Mouse (Mus musculus): ENCODE measurements around the gene Efcc1. TPM values are rescaled to one million over a fixed set of nuclear protein-coding genes. Genes with fewer than 3 reads are reported as not detected.

Gene Efcc1
- total and polyA plus RNA-seq, 2 experiments from 2014 or later = 0.75 TPM; not detected in 1

GRCm38 (mm10) chr6:87791826-87792225 lies 61.2 kb downstream of the Efcc1 start:
- DNase-seq (ENCODE audit: low spot score) (no peak), ATAC-seq (ENCODE audit: insufficient read depth, low read depth) (no peak)
- Histone ChIP-seq H3K36me3 (replicated peaks; ENCODE audit: control insufficient read depth, insufficient read depth, low read length) (peaks cover 11% of the 10 kb centered on the region), H3K9ac (replicated peaks; ENCODE audit: low read depth, low read length) (no peak overlapping the region), H3K27ac (ENCODE audit: low read depth) (no peak overlapping the region), H3K9me3 (replicated peaks; ENCODE audit: control insufficient read depth, low read length) (no peaks in the 10 kb centered on the region), H3K4me2 (ENCODE audit: low read depth, low read length) (no peak overlapping the region), H3K4me1 (ENCODE audit: control insufficient read depth, insufficient read depth) (peaks cover 8% of the 10 kb centered on the region), H3K4me3 (ENCODE audit: low read depth, low read length) (no peak overlapping the region), H3K27me3 (ENCODE audit: control insufficient read depth, insufficient read depth, low read length) (no peaks in the 10 kb centered on the region)
- TF ChIP-seq EP300 (IDR thresholded peaks at IDR 0.05; ENCODE audit: low read depth) = no peak
- TF ChIP-seq CTCF (IDR thresholded peaks at IDR 0.05; ENCODE audit: low read depth) = no peak
- WGBS = 89% methylated on average over 5 of the region's 5 CpGs

GRCm38 (mm10) chr6:87793821-87794510 lies 63.3 kb downstream of the Efcc1 start:
- Histone ChIP-seq H3K9me3 (replicated peaks; ENCODE audit: control insufficient read depth, low read length) (no peaks in the 10 kb centered on the region), H3K27ac (ENCODE audit: low read depth) (no peak overlapping the region), H3K9ac (replicated peaks; ENCODE audit: low read depth, low read length) (no peak overlapping the region), H3K36me3 (replicated peaks; ENCODE audit: control insufficient read depth, insufficient read depth, low read length) (peaks cover 11% of the 10 kb centered on the region), H3K4me2 (ENCODE audit: low read depth, low read length) (no peak overlapping the region), H3K4me3 (ENCODE audit: low read depth, low read length) (no peak overlapping the region), H3K27me3 (ENCODE audit: control insufficient read depth, insufficient read depth, low read length) (no peaks in the 10 kb centered on the region), H3K4me1 (ENCODE audit: control insufficient read depth, insufficient read depth) (peaks cover 2% of the 10 kb centered on the region)
- TF ChIP-seq EP300 (IDR thresholded peaks at IDR 0.05; ENCODE audit: low read depth) = no peak
- TF ChIP-seq CTCF (IDR thresholded peaks at IDR 0.05; ENCODE audit: low read depth) = no peak
- no peak for ATAC-seq (ENCODE audit: insufficient read depth, low read depth)
- no peak for DNase-seq (ENCODE audit: low spot score)
- 89% methylated on average over 10 of the region's 10 CpGs for WGBS

GRCm38 (mm10) chr6:87795385-87796150 lies 64.9 kb downstream of the Efcc1 start:
- Histone ChIP-seq H3K27me3 (ENCODE audit: control insufficient read depth, insufficient read depth, low read length) (no peaks in the 10 kb centered on the region), H3K4me3 (ENCODE audit: low read depth, low read length) (no peak overlapping the region), H3K9ac (replicated peaks; ENCODE audit: low read depth, low read length) (no peak overlapping the region), H3K27ac (ENCODE audit: low read depth) (no peak overlapping the region), H3K4me2 (ENCODE audit: low read depth, low read length) (no peak overlapping the region), H3K4me1 (ENCODE audit: control insufficient read depth, insufficient read depth) (no peaks in the 10 kb centered on the region), H3K9me3 (replicated peaks; ENCODE audit: control insufficient read depth, low read length) (no peaks in the 10 kb centered on the region), H3K36me3 (replicated peaks; ENCODE audit: control insufficient read depth, insufficient read depth, low read length) (peaks cover 11% of the 10 kb centered on the region)
- TF ChIP-seq CTCF (IDR thresholded peaks at IDR 0.05; ENCODE audit: low read depth) (no peak), EP300 (IDR thresholded peaks at IDR 0.05; ENCODE audit: low read depth) (no peak)
- ATAC-seq (ENCODE audit: insufficient read depth, low read depth) (no peak), DNase-seq (ENCODE audit: low spot score) (no peak)
- WGBS = 63% methylated on average over 6 of the region's 6 CpGs

GRCm38 (mm10) chr6:87796251-87796880 lies 65.7 kb downstream of the Efcc1 start:
- DNase-seq (ENCODE audit: low spot score) (no peak), ATAC-seq (ENCODE audit: insufficient read depth, low read depth) (no peak)
- Histone ChIP-seq H3K27ac (ENCODE audit: low read depth) (no peak overlapping the region), H3K27me3 (ENCODE audit: control insufficient read depth, insufficient read depth, low read length) (no peaks in the 10 kb centered on the region), H3K9me3 (replicated peaks; ENCODE audit: control insufficient read depth, low read length) (no peaks in the 10 kb centered on the region), H3K4me3 (ENCODE audit: low read depth, low read length) (no peak overlapping the region), H3K9ac (replicated peaks; ENCODE audit: low read depth, low read length) (no peak overlapping the region), H3K36me3 (replicated peaks; ENCODE audit: control insufficient read depth, insufficient read depth, low read length) (peaks cover 11% of the 10 kb centered on the region), H3K4me1 (ENCODE audit: control insufficient read depth, insufficient read depth) (no peaks in the 10 kb centered on the region), H3K4me2 (ENCODE audit: low read depth, low read length) (no peak overlapping the region)
- WGBS = 82% methylated on average over 6 of the region's 6 CpGs
- TF ChIP-seq CTCF (IDR thresholded peaks at IDR 0.05; ENCODE audit: low read depth) = no peak
- TF ChIP-seq EP300 (IDR thresholded peaks at IDR 0.05; ENCODE audit: low read depth) = no peak

- H3K9me3 ChIP-seq (replicated peaks; ENCODE audit: control insufficient read depth, low read length) = no peaks in the 10 kb centered on the region
- no peak for ATAC-seq (ENCODE audit: insufficient read depth, low read depth)
- no peaks in the 10 kb centered on the region for H3K4me1 ChIP-seq (ENCODE audit: control insufficient read depth, insufficient read depth)
- H3K27ac ChIP-seq (ENCODE audit: low read depth) = no peak overlapping the region
- TF ChIP-seq EP300 (IDR thresholded peaks at IDR 0.05; ENCODE audit: low read depth) = no peak
- no peak for TF ChIP-seq CTCF (IDR thresholded peaks at IDR 0.05; ENCODE audit: low read depth)
- DNase-seq (ENCODE audit: low spot score) = no peak
- 42% methylated on average over 2 of the region's 2 CpGs for WGBS
- H3K4me3 ChIP-seq (ENCODE audit: low read depth, low read length) = no peak overlapping the region
- H3K9ac ChIP-seq (replicated peaks; ENCODE audit: low read depth, low read length) = no peak overlapping the region
- H3K36me3 ChIP-seq (replicated peaks; ENCODE audit: control insufficient read depth, insufficient read depth, low read length) = peaks cover 4% of the 10 kb centered on the region
- no peaks in the 10 kb centered on the region for H3K27me3 ChIP-seq (ENCODE audit: control insufficient read depth, insufficient read depth, low read length)
- H3K4me2 ChIP-seq (ENCODE audit: low read depth, low read length) = no peak overlapping the region
These were observed 66.7 kb downstream of the Efcc1 start for GRCm38 (mm10) chr6:87797321-87797720.
